Mouse (Mus musculus): ENCODE data around the gene Bphl.

The Bphl gene

GRCm38 (mm10) chr13:34037172-34038055 is at the start of gene Bphl:
Gene Bphl, plus strand, starts transcription at chr13:34037597.
- in situ Hi-C loops (cut with MboI; ENCODE audit: low pct_unique_long_range_greater_than_20kb in 1 of 2, low sequenced_read_pairs in 2 of 2, unreplicated experiment in 1 of 2) = loop anchor here (25.0 kb wide), 1 partner anchor 600 kb away; no protein-coding TSS in a partner anchor

DNA sequence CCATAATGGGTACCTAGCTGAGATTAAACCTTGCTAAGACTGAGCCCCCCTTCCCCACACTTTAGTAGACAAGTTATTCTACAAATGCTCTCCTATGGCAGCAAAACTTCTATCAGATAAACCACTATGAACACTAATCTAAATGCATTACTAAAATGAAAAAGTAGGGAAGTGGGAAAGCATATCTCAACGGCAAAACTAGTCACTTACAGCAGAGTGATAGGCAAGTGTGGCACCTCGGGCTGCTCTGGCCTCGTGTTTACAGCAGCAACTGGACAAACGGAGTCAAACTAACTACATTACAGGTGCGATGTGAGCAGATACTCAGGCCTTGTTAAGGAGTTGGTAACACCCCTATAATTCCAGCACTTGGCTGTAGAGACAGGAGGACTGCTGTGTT is 47.8 kb upstream of the Bphl start:
- in situ Hi-C loops (cut with MboI; ENCODE audit: low pct_unique_long_range_greater_than_20kb in 1 of 2, low sequenced_read_pairs in 2 of 2, unreplicated experiment in 1 of 2) = no loop called here

DNA sequence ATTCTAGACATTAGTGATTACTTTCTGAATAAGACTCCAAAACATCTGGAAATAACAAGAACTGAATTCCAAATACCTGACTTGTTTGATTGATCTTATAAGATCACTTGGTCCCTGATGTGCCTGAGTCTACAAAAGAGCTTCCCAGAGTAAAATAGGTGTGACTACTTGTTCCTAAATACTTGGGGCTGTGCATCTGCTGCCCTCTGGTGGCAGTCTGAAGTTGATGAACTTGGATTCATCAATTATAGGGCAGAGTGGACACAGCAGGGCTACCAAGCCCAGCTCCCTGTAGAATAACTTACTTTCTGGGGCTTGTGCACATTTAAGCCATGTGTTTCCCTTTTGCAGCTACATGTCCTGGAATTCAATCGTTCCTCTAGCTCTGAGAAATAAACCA is 42.2 kb upstream of the Bphl start:
- in situ Hi-C loops (cut with MboI; ENCODE audit: low pct_unique_long_range_greater_than_20kb in 1 of 2, low sequenced_read_pairs in 2 of 2, unreplicated experiment in 1 of 2) = no loop called here

- in situ Hi-C loops (cut with MboI; ENCODE audit: low pct_unique_long_range_greater_than_20kb in 1 of 2, low sequenced_read_pairs in 2 of 2, unreplicated experiment in 1 of 2) = loop anchor here (5.0 to 10.0 kb wide), 2 partner anchors 40 to 48 kb away; partner anchors contain the start of gene Nqo2 (in 1 of the 2)
These were observed 35.1 kb upstream of the Bphl start, which contains the start of the genes Ripk1 and Serpinb6a for GRCm38 (mm10) chr13:34002058-34003006. Gene Ripk1, plus strand, starts transcription at chr13:34002363. Gene Serpinb6a, minus strand, starts transcription at chr13:34002794.

- in situ Hi-C loops (cut with MboI; ENCODE audit: low pct_unique_long_range_greater_than_20kb in 1 of 2, low sequenced_read_pairs in 2 of 2, unreplicated experiment in 1 of 2) = loop anchor here (5.0 to 10.0 kb wide), 2 partner anchors 41 to 48 kb away; partner anchors contain the start of gene Nqo2 (in 1 of the 2)
These were observed 34.3 kb upstream of the Bphl start for GRCm38 (mm10) chr13:34003058-34003457.

DNA sequence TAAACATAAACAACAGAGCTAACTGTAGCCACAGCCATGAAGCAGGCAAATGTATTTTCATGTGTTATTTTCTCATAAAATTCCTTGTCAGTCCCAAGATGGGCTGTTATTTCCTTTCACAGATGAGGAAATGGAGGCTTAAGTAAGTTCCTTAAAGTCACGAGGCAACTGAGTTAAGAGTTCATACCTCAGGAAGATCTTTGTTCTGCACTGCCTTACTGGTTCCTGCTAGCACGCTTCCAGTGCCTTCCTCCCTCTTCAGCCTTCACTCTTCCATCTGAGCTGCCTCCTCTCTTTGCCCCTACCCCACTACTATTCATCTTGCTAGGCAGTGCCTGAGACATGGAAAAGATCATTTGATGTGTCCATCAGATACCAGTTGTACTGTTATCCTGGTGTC is 30.2 kb upstream of the Bphl start:
- in situ Hi-C loops (cut with MboI; ENCODE audit: low pct_unique_long_range_greater_than_20kb in 1 of 2, low sequenced_read_pairs in 2 of 2, unreplicated experiment in 1 of 2) = loop anchor here in 1 of 2 experiments (10.0 kb wide), 1 partner anchor 52 kb away; no protein-coding TSS in a partner anchor

GRCm38 (mm10) chr13:34016927-34017569 is 20.3 kb upstream of the Bphl start:
- in situ Hi-C loops (cut with MboI; ENCODE audit: low pct_unique_long_range_greater_than_20kb in 1 of 2, low sequenced_read_pairs in 2 of 2, unreplicated experiment in 1 of 2) = no loop called here

GRCm38 (mm10) chr13:34018521-34018920 is 18.9 kb upstream of the Bphl start:
- in situ Hi-C loops (cut with MboI; ENCODE audit: low pct_unique_long_range_greater_than_20kb in 1 of 2, low sequenced_read_pairs in 2 of 2, unreplicated experiment in 1 of 2) = no loop called here

DNA sequence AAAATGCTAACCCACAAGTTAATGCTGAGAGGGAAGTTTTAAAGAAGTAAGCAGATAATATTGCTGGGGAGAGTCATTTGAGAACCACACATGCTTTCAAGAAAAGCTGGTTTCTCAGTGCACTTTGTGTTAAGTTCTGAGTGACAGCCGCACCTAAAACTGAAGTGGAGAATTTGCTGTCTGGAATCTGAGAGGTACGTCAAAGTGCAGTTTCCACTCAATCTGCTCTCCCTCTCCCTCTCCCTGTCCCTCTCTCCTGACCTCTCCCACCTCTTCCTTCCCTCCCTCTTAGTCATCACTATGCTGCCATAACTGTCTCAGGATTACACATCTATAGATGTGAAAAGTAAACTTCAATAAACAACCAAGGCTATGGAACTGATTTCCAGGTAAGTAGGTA is 15.4 kb upstream of the Bphl start:
- in situ Hi-C loops (cut with MboI; ENCODE audit: low pct_unique_long_range_greater_than_20kb in 1 of 2, low sequenced_read_pairs in 2 of 2, unreplicated experiment in 1 of 2) = no loop called here

DNA sequence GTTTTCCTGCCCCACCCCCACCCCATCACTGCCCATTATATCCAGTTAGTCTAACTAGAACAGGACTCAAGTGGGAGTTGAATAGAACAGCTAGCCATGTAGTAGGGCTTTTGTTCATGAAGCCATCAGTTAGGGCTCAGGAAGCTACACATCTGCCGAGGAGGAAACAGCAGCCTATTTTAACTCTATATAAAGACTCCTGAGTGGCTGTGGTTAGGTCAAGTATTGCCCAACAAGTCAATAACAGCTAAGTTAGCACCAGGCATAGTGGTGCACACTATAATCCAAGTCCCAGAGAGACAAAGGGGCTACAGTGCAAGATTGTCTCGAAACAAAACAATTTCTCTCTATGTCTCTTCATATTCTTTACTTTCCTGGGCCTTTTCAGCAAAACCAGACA is 5.4 kb upstream of the Bphl start:
- in situ Hi-C loops (cut with MboI; ENCODE audit: low pct_unique_long_range_greater_than_20kb in 1 of 2, low sequenced_read_pairs in 2 of 2, unreplicated experiment in 1 of 2) = loop anchor here (25.0 kb wide), 1 partner anchor 605 kb away; no protein-coding TSS in a partner anchor

- in situ Hi-C loops (cut with MboI; ENCODE audit: low pct_unique_long_range_greater_than_20kb in 1 of 2, low sequenced_read_pairs in 2 of 2, unreplicated experiment in 1 of 2) = loop anchor here (25.0 kb wide), 1 partner anchor 602 kb away; no protein-coding TSS in a partner anchor
These were observed 2.0 kb upstream of the Bphl start for GRCm38 (mm10) chr13:34035424-34035823.

DNA sequence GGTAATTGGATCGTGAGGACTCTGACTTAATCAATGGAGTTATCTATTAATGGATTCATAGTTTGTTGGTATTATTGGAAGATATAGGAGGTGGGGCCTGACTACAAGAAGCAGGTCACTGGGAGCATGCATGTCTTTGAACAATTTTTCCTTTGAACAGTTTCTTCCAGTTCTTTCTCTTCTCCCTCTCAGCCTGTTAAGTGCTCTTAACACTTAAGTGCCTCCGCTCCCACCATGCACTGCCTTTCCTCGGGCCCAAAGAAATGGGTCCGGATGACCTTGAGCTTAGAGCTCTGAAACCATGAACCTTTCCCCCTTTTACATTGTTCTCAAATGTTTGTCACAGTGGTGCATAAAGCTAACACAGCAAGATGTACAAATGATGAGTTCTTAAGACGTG is 671 bp upstream of the Bphl start:
- in situ Hi-C loops (cut with MboI; ENCODE audit: low pct_unique_long_range_greater_than_20kb in 1 of 2, low sequenced_read_pairs in 2 of 2, unreplicated experiment in 1 of 2) = loop anchor here (25.0 kb wide), 1 partner anchor 601 kb away; no protein-coding TSS in a partner anchor

DNA sequence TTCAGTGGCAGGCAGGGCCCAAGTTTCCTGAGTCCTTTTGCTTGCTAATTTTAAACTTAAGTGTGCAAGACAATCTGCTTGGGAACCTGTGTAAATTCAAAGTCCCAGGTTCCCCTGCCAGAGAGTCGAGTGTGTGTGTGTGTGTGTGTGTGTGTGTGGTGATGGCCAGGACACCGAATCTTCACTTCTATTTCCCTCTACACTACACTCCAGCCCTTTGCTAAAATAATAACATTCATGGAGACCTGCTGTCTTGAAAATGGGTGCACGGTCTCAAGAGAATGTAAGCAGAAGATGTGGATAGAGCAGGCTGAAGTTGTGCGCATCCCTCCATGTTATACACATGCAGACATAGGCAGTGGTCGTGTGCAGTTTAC is 647 bp downstream of the Bphl start:
- in situ Hi-C loops (cut with MboI; ENCODE audit: low pct_unique_long_range_greater_than_20kb in 1 of 2, low sequenced_read_pairs in 2 of 2, unreplicated experiment in 1 of 2) = loop anchor here (25.0 kb wide), 1 partner anchor 599 kb away; no protein-coding TSS in a partner anchor

DNA sequence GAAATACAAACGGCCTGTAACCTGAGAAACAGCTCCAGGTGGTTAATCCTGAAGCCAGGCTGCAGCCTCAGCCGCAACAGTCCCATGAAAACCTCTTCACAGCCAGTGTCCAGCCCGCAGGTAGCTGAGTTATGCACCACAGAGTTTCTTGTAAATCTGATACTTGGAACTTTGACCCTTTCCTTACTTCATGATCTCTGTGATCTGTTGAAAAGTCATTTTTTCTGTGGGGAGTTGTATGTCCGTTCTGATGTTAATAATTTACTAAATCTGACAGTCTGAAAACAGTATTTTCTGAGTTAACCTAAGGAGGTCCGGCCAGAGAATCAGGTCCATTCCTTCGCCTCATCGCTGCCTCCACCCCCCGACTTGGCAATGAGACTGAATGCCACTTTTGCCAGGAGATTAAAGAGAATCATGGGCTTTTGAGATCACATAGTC is 1.5 kb downstream of the Bphl start:
- in situ Hi-C loops (cut with MboI; ENCODE audit: low pct_unique_long_range_greater_than_20kb in 1 of 2, low sequenced_read_pairs in 2 of 2, unreplicated experiment in 1 of 2) = loop anchor here (25.0 kb wide), 1 partner anchor 598 kb away; no protein-coding TSS in a partner anchor

- in situ Hi-C loops (cut with MboI; ENCODE audit: low pct_unique_long_range_greater_than_20kb in 1 of 2, low sequenced_read_pairs in 2 of 2, unreplicated experiment in 1 of 2) = loop anchor here (10.0 to 25.0 kb wide), 2 partner anchors 115 to 597 kb away; no protein-coding TSS in a partner anchor
These were observed 2.7 kb downstream of the Bphl start for GRCm38 (mm10) chr13:34040091-34040490.

DNA sequence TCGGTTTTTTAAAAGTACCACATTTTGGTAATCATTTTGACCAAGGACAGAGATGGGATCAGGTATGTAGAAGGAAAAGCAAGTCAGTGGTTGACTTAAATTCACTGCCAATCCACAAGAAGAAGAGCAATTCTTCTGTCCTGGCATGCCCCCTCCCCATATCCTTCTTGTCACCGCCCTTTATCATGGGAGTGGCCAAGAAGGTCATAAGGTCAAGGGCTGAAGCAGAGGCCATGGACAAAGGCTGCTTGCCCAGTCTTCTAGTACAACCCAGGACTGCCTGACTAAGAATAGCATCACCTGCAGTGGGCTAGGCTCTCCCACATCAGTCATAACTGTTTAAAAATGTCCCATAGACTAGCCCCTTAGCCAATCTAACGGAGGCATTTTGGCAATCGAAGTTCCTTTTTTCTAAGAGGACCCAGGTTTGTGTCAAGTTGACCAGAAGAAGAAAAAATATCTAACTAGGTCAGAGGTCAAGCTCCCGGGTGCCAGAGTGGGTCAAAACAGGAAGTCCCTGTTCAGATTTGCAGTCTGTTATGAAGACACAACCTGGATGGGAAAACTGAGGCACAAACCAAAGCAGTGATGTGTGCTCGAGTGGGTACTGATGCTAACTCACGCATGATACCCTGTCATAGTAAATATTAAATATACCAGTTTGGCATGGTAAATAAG is 6.5 kb downstream of the Bphl start:
- in situ Hi-C loops (cut with MboI; ENCODE audit: low pct_unique_long_range_greater_than_20kb in 1 of 2, low sequenced_read_pairs in 2 of 2, unreplicated experiment in 1 of 2) = loop anchor here (10.0 to 25.0 kb wide), 2 partner anchors 111 to 593 kb away; no protein-coding TSS in a partner anchor

- in situ Hi-C loops (cut with MboI; ENCODE audit: low pct_unique_long_range_greater_than_20kb in 1 of 2, low sequenced_read_pairs in 2 of 2, unreplicated experiment in 1 of 2) = loop anchor here (5.0 to 25.0 kb wide), 3 partner anchors 109 to 592 kb away; no protein-coding TSS in a partner anchor
These were observed 8.3 kb downstream of the Bphl start for GRCm38 (mm10) chr13:34045511-34046249.
